Mouse (Mus musculus) heart, adult 18-20 months (tissue): ENCODE measurements around the gene Avpi1. TPM values are rescaled to one million over a fixed set of nuclear protein-coding genes. Genes with fewer than 3 reads are reported as not detected.

Experiments used
- DNase-seq, 2 experiments: peaks; one replicate each; pipeline ENCODE4 v3.0.0; 2021 to 2022; ENCODE audit warnings: mixed read lengths in 1 of 2
- total RNA-seq, 2 experiments: library from RNA; stranded (reverse); gene quantifications; 2 replicates each; pipeline ENCODE4 v1.2.3; 2021

Gene Avpi1
- total RNA-seq, 2 experiments from 2014 or later = 10.1 to 12.4 TPM

GRCm38 (mm10) chr19:42145210-42145609 lies 16.4 kb upstream of the Avpi1 start:
- no peak for DNase-seq

GRCm38 (mm10) chr19:42144541-42145167 lies 15.8 kb upstream of the Avpi1 start:
- peak; percentile 85 to 92 for DNase-seq

- DNase-seq = no peak
These were observed 15.2 kb upstream of the Avpi1 start for GRCm38 (mm10) chr19:42144067-42144466.

- no peak for DNase-seq
These were observed 13.9 kb upstream of the Avpi1 start for GRCm38 (mm10) chr19:42142757-42143156.

DNA sequence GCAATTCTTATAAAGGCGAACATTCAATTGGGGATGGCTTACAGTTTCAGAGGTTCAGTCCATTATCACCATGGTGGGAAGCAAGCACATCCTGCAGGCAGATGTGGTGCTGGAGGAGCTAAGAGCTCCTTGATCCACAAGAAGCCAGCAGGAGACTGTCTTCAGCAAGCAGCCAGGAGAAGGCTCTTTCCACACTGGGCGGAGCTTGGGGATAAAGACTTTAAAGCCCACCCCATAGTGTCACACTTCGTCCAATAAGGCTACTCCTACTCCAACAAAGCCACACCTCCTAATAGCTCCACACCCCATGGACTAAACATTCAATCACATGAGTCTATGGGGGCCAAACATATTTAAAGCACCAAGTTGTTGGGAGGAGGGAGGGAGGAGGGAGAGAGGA lies 13.1 kb upstream of the Avpi1 start:
- DNase-seq = no peak

DNA sequence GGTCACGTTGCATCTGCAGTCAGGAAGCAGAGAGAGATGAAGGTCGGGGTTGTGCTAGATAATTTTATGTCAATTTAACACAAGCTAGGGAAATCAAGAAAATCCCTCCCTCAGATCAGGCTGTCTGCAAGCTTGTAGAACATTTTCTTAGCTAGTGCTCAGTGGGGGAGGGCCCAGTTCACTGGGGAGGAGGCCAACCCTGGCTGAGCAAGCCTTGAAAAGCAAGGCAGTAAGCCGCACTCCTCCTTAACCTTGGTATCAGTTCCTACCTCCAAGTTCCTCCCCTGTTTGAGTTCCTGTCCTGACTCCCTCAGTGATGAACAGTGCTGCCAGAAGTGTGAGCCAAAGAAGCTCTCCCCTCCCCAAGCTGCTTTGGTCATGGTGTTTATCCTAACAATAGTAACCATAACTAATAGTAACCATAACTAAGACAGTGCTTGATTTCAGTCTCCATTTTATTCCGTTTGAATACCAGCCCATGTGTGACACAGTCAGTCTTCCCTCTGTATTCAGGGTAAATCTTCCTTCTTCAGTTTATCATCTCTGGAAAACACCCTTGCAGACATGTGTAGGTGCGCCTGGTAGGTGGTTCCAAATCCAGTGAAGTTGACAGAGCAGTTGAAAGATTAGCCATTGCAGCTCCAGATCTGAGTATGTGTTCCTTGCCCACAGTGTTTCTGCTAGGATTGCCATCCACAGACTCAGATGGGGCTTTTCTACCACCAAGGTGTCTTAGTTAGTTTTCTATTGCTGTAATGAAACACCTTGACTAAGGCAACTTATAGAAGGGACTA lies 11.1 kb upstream of the Avpi1 start:
- no peak for DNase-seq

GRCm38 (mm10) chr19:42138517-42139285 lies 9.8 kb upstream of the Avpi1 start:
- DNase-seq = no peak

GRCm38 (mm10) chr19:42137167-42137672 lies 8.4 kb upstream of the Avpi1 start:
- DNase-seq = no peak

DNA sequence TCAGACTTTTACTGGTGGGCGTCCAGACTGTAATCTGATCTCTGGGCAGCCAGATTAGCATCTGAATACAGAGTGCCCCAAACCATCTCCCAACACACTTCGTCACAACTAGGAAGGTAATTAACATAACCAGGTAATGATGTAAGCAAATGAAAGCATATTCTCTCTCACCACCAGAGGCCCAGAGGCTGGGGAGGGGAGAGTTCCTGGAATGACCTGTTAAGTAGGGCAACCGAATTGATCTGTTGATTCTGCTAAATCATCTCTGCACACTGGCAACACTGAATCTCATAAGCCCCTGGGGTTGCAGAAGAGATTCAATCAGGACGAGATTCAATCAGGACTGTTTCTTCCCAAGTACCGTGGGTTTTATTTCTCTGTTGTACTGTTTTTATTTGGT lies 7.3 kb upstream of the Avpi1 start:
- no peak for DNase-seq

- DNase-seq = no peak
These were observed 6.2 kb upstream of the Avpi1 start for GRCm38 (mm10) chr19:42135070-42135469.

- peak in 1 of 2 experiments; percentile 50 for DNase-seq
These were observed 2.2 kb upstream of the Avpi1 start for GRCm38 (mm10) chr19:42131101-42131500.

- no peak for DNase-seq
These were observed 1.4 kb upstream of the Avpi1 start for GRCm38 (mm10) chr19:42130294-42130606.

GRCm38 (mm10) chr19:42129509-42130293 lies 842 bp upstream of the Avpi1 start:
- DNase-seq = no peak

- DNase-seq = peak in 1 of 2 experiments; percentile 29
These were observed 663 bp downstream of the Avpi1 start for GRCm38 (mm10) chr19:42128052-42128740.

DNA sequence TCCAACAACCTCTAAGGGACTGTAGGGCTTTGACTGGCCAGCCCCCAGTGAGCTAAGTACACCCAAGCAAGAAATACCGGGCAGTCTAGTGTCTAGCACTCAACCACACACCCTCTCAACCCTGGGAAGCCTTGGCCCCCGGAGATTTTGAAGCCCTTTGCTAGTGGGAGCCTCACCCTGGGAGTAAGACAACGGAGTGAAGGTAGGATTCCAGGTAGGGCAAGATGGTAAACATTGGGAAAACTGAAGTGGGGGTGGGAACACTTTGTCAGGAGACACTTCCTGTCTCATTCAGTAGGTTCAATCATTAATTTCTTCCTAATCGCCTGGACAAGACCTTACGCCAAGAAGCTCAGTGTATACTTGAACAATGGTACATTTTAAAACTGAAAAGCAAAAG lies 1.8 kb downstream of the Avpi1 start:
- no peak for DNase-seq

DNA sequence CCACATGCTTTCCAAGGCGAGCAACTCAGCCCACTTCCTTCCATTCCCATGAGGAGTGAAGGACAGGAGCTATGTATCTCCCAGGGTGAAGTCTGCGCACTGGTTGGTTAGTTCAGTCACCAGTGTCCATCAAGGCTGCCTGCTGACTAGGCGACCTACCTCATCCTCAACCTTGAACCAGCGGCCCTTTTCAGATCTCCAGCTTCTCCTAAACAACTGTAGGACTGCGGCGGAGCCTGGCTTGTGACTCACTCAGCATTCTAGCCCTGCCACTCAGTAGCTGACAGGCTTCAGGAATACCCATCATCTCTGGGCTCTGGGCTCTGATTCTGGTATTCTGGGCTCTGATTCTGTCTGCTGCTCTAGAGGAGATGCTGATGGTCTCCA lies 2.6 kb downstream of the Avpi1 start:
- no peak for DNase-seq

DNA sequence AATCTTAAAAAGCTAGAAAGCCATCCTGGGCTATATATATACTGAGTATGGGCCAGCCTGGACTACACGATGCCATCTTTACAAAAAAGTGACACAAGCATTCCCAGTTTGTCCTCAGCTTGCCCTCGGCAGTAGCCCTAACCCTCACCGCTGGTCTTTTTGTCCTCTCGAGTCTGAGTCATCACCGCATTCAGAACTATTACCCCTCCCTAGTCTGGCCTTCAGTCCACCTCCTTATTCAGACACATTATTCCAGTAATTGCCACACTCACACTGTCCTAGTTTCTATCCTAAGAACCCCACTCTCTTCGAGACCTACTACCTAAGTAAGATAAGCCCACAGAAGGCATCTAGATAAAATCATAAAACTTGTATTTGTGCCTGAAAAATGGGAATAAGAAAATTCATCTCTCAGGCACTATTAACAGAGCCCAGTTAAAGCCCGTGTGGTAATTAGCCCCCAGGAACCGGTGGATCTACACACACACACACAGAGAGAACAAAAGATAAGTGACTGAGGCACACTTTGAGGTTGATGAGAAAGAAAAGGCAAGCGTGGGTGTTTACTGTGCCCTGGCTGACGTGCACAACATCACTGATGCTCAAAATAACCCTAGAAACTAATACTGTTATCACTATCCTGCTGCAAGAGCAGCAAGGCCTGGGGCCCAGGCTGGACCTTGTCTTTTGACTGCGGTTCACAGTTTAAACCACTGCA lies 3.2 kb downstream of the Avpi1 start:
- DNase-seq = no peak

DNA sequence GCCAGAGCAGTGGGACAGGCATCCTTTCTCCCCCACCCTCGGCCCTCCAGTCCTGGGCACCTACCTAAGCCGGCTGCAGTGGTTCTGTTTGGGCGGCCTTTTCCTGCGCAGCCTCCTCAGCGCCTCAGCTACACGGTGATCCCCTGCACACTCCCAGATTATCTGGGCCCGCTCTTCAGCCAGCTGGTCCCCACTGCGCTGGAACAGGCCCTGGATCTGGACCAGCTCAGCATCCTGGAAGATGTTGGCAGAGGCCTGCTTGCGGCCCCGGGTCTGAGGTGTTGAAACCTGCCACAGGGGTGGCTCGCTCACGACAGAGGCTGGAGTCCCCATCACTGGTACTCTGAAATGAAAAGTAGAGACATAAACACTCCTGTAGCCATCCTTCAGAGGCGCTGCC lies 4.2 kb downstream of the Avpi1 start:
- DNase-seq = no peak

GRCm38 (mm10) chr19:42120451-42120850 lies 8.4 kb downstream of the Avpi1 start:
- no peak for DNase-seq

DNA sequence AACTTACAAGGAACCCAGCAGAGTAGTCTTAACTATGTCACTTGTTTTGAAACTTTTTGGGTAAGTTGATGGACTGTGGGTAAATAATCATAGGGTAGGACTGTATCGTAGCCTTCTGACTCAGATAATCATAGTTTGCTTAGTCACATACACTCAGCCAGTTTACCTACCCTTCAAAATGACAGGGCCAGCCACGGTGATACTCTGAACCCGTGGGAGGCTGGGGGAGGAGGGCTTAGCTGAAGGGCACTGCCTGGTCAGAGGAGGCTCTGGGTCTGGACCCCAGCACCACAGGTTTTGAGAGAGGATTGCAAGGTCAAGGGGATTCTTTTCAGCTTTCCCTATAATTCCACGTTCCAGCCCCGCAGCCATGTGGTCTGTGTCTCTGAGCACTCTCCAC lies 10.3 kb downstream of the Avpi1 start:
- DNase-seq = no peak

DNA sequence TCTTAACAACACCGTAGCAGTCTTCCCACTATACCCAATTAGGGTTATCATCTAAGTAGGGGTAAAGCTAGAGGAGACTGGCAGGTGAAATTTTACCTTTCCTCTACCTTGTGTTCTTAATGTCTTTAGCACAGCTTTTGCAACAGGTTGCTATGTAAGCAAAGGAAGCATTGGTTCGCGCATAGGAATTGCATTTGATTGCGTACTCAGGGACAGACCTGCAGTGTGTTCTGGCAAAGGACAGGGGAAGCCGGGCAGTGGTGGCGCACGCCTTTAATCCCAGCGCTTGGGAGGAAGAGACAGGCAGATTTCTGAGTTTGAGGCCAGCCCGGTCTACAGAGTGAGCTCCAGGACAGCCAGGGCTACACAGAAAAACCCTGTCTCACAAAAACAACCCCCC lies 10.7 kb downstream of the Avpi1 start:
- DNase-seq = no peak
